Mouse (Mus musculus): Measurements from ENCODE around the gene Epha1. TPM values are rescaled to one million over a fixed set of nuclear protein-coding genes. Genes with fewer than 3 reads are reported as not detected.

The Epha1 gene
- polyA plus RNA-seq, 1 experiment from 2014 or later = 1.9 TPM

GRCm38 (mm10) chr6:42395960-42396809, 23.1 kb upstream of the Epha1 start:
- H3K4me1 ChIP-seq (ENCODE audit: control insufficient read depth, insufficient read depth, low read length) = peaks cover 15% of the 10 kb centered on the region
- no peaks in the 10 kb centered on the region for H3K27me3 ChIP-seq (ENCODE audit: control insufficient read depth, insufficient read depth, low read length)
- no peaks in the 10 kb centered on the region for H3K9me3 ChIP-seq (replicated peaks; ENCODE audit: control insufficient read depth, low read length)
- H3K4me2 ChIP-seq (ENCODE audit: low read depth, low read length) = no peak overlapping the region
- peak overlapping the region; percentile 37 for H3K27ac ChIP-seq (ENCODE audit: low read length)
- no peak overlapping the region for H3K9ac ChIP-seq (ENCODE audit: low read length)
- no peaks in the 10 kb centered on the region for H3K36me3 ChIP-seq (ENCODE audit: control insufficient read depth, insufficient read depth)
- no peak overlapping the region for H3K4me3 ChIP-seq (ENCODE audit: low read length)
- 46% methylated on average over 9 of the region's 9 CpGs for WGBS
- ATAC-seq (replicated peaks; ENCODE audit: extremely low read depth, insufficient read depth, low FRiP score) = peak; percentile 89

GRCm38 (mm10) chr6:42391796-42392330, 18.8 kb upstream of the Epha1 start:
- 0 out of 2 replicates have a peak, but pooled peaks have one; percentile 11 for ATAC-seq (replicated peaks; ENCODE audit: extremely low read depth, insufficient read depth, low FRiP score)
- H3K27me3 ChIP-seq (ENCODE audit: control insufficient read depth, insufficient read depth, low read length) = no peaks in the 10 kb centered on the region
- no peaks in the 10 kb centered on the region for H3K36me3 ChIP-seq (ENCODE audit: control insufficient read depth, insufficient read depth)
- H3K4me1 ChIP-seq (ENCODE audit: control insufficient read depth, insufficient read depth, low read length) = peaks cover 15% of the 10 kb centered on the region
- peak overlapping the region; percentile 27 for H3K27ac ChIP-seq (ENCODE audit: low read length)
- no peaks in the 10 kb centered on the region for H3K9me3 ChIP-seq (replicated peaks; ENCODE audit: control insufficient read depth, low read length)
- H3K4me3 ChIP-seq (ENCODE audit: low read length) = no peak overlapping the region
- 37% methylated on average over 2 of the region's 2 CpGs for WGBS
- H3K9ac ChIP-seq (ENCODE audit: low read length) = no peak overlapping the region
- no peak overlapping the region for H3K4me2 ChIP-seq (ENCODE audit: low read depth, low read length)

DNA sequence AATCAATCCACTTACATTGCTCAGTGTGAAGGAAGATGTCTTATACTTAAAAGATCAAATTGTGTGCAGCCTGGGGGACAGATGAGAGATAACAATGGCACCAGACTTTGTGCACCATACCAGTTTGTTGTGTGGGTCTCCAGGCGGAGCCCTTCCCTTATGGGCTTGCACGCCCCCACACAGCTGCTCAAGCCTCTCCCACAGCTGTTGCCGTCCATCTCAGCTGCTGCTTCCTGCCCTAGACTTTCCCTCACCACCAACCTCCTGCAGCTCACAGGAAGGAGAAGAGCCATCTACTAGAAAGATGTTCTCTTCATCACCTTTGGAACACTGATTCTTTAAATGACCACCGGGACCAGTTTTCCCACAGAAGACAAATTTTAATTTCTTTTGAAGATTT, 12.6 kb upstream of the Epha1 start:
- H3K36me3 ChIP-seq (ENCODE audit: control insufficient read depth, insufficient read depth) = no peaks in the 10 kb centered on the region
- no peak overlapping the region for H3K4me2 ChIP-seq (ENCODE audit: low read depth, low read length)
- H3K9me3 ChIP-seq (replicated peaks; ENCODE audit: control insufficient read depth, low read length) = no peaks in the 10 kb centered on the region
- 69% methylated on average over 4 of the region's 4 CpGs for WGBS
- no peak; the same call in 1 of the 2 replicates for ATAC-seq (replicated peaks; ENCODE audit: extremely low read depth, insufficient read depth, low FRiP score)
- H3K9ac ChIP-seq (ENCODE audit: low read length) = no peak overlapping the region
- no peak overlapping the region for H3K27ac ChIP-seq (ENCODE audit: low read length)
- H3K27me3 ChIP-seq (ENCODE audit: control insufficient read depth, insufficient read depth, low read length) = no peaks in the 10 kb centered on the region
- H3K4me1 ChIP-seq (ENCODE audit: control insufficient read depth, insufficient read depth, low read length) = peaks cover 16% of the 10 kb centered on the region
- H3K4me3 ChIP-seq (ENCODE audit: low read length) = no peak overlapping the region

GRCm38 (mm10) chr6:42383360-42383759, 10.3 kb upstream of the Epha1 start:
- H3K36me3 ChIP-seq (ENCODE audit: control insufficient read depth, insufficient read depth) = no peaks in the 10 kb centered on the region
- peaks cover 16% of the 10 kb centered on the region for H3K4me1 ChIP-seq (ENCODE audit: control insufficient read depth, insufficient read depth, low read length)
- H3K4me2 ChIP-seq (ENCODE audit: low read depth, low read length) = no peak overlapping the region
- H3K4me3 ChIP-seq (ENCODE audit: low read length) = no peak overlapping the region
- ATAC-seq (replicated peaks; ENCODE audit: extremely low read depth, insufficient read depth, low FRiP score) = no peak
- no peaks in the 10 kb centered on the region for H3K27me3 ChIP-seq (ENCODE audit: control insufficient read depth, insufficient read depth, low read length)
- H3K9me3 ChIP-seq (replicated peaks; ENCODE audit: control insufficient read depth, low read length) = no peaks in the 10 kb centered on the region
- no peak overlapping the region for H3K27ac ChIP-seq (ENCODE audit: low read length)
- WGBS = 96% methylated on average over 5 of the region's 5 CpGs
- H3K9ac ChIP-seq (ENCODE audit: low read length) = no peak overlapping the region

- Histone ChIP-seq H3K4me2 (ENCODE audit: low read depth, low read length) (peak overlapping the region; percentile 10; the same call in 1 of the 2 replicates), H3K9ac (ENCODE audit: low read length) (peak overlapping the region; percentile 41), H3K27ac (ENCODE audit: low read length) (peak overlapping the region; percentile 86), H3K36me3 (ENCODE audit: control insufficient read depth, insufficient read depth) (no peaks in the 10 kb centered on the region), H3K9me3 (replicated peaks; ENCODE audit: control insufficient read depth, low read length) (no peaks in the 10 kb centered on the region), H3K4me1 (ENCODE audit: control insufficient read depth, insufficient read depth, low read length) (peaks cover 16% of the 10 kb centered on the region), H3K27me3 (ENCODE audit: control insufficient read depth, insufficient read depth, low read length) (no peaks in the 10 kb centered on the region), H3K4me3 (ENCODE audit: low read length) (no peak overlapping the region)
- ATAC-seq (replicated peaks; ENCODE audit: extremely low read depth, insufficient read depth, low FRiP score) = peak; percentile 60
- WGBS = 40% methylated on average over 9 of the region's 9 CpGs
These were observed 8.9 kb upstream of the Epha1 start for GRCm38 (mm10) chr6:42381916-42382381.

DNA sequence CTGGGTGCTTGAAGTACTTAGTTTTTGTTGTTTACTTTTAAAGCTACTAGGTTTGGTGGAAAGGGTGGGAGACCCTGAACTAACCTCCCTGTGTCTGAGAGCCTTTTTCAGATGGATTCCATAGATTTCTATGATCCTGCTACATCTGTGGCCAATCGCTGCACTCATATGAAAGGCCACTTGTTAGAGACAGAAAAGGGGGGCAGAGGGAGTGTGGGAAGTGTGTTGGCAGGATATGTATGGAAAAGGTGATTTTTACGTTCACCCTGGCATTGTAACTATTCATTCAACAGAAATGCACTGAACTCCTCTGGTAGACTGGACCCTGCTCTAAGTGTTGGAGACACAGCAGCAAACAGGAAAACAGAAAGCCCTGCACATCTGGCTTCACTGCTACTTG, 8.2 kb upstream of the Epha1 start:
- H3K9me3 ChIP-seq (replicated peaks; ENCODE audit: control insufficient read depth, low read length) = no peaks in the 10 kb centered on the region
- no peaks in the 10 kb centered on the region for H3K27me3 ChIP-seq (ENCODE audit: control insufficient read depth, insufficient read depth, low read length)
- no peak for ATAC-seq (replicated peaks; ENCODE audit: extremely low read depth, insufficient read depth, low FRiP score)
- WGBS = 68% methylated on average over 2 of the region's 2 CpGs
- H3K27ac ChIP-seq (ENCODE audit: low read length) = peak overlapping the region; percentile 86
- H3K36me3 ChIP-seq (ENCODE audit: control insufficient read depth, insufficient read depth) = no peaks in the 10 kb centered on the region
- H3K4me3 ChIP-seq (ENCODE audit: low read length) = no peak overlapping the region
- peaks cover 21% of the 10 kb centered on the region for H3K4me1 ChIP-seq (ENCODE audit: control insufficient read depth, insufficient read depth, low read length)
- H3K4me2 ChIP-seq (ENCODE audit: low read depth, low read length) = no peak overlapping the region
- peak overlapping the region; percentile 41 for H3K9ac ChIP-seq (ENCODE audit: low read length)

DNA sequence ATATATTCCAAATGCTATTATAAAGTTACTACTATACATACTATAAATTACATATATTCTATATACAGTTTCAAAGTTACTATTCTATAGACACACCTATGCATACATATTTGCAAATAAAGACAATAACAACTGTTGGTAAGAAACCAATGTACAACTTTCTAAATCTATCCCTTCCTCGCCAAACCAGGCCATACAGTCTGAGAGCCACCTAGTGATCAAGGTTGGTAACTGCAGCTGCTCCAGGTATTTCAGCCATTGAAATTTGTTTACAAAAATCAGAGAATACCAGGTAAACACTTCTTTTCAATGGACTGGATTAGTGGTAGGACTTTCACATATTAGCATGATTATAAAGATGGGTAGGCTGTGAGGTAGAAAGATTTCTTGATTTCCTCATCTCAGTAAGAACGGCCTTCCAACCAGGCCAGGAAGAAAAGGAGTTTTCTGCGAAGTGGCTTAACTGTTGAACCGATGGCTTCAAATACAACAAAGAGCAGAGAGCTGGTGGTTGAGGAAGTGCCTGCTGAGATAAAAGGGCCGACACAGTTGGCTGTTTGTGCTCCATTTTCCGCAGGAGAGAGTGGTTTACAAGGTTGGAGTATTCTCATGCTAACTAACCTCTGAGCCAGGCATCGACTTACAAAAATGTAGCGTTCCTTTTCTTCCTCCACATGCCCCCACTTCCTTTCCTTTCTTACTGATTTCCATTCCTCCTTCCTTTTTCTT, 7.5 kb upstream of the Epha1 start:
- Histone ChIP-seq H3K9me3 (replicated peaks; ENCODE audit: control insufficient read depth, low read length) (no peaks in the 10 kb centered on the region), H3K4me3 (ENCODE audit: low read length) (no peak overlapping the region), H3K4me1 (ENCODE audit: control insufficient read depth, insufficient read depth, low read length) (peaks cover 25% of the 10 kb centered on the region), H3K36me3 (ENCODE audit: control insufficient read depth, insufficient read depth) (no peaks in the 10 kb centered on the region), H3K27ac (ENCODE audit: low read length) (peak overlapping the region; percentile 25; the same call in 1 of the 2 replicates), H3K4me2 (ENCODE audit: low read depth, low read length) (no peak overlapping the region), H3K27me3 (ENCODE audit: control insufficient read depth, insufficient read depth, low read length) (no peaks in the 10 kb centered on the region), H3K9ac (ENCODE audit: low read length) (no peak overlapping the region)
- ATAC-seq (replicated peaks; ENCODE audit: extremely low read depth, insufficient read depth, low FRiP score) = no peak
- WGBS = 26% methylated on average over 8 of the region's 8 CpGs

DNA sequence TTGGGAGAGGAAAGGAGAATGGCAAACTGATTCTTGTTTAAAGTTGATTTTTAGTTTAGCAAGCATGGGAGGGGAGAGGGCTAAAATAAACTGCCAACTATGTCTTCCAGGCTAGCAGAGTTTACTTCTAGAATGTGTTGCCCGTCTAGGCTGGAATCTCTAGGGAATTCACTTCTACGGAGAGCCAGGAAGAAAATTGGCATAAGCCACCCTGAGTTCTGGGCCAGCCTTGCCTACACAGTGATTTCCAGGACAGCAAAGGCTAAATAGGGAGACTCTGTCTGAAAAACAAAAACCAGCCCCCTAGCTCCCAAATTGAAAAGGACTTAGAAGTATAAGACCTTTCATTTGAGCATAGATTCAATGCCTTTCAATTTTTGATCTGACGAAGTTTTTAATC, 6.5 kb upstream of the Epha1 start:
- Histone ChIP-seq H3K4me2 (ENCODE audit: low read depth, low read length) (no peak overlapping the region), H3K4me1 (ENCODE audit: control insufficient read depth, insufficient read depth, low read length) (peaks cover 33% of the 10 kb centered on the region), H3K9me3 (replicated peaks; ENCODE audit: control insufficient read depth, low read length) (no peaks in the 10 kb centered on the region), H3K36me3 (ENCODE audit: control insufficient read depth, insufficient read depth) (no peaks in the 10 kb centered on the region), H3K9ac (ENCODE audit: low read length) (no peak overlapping the region), H3K4me3 (ENCODE audit: low read length) (no peak overlapping the region), H3K27ac (ENCODE audit: low read length) (no peak overlapping the region), H3K27me3 (ENCODE audit: control insufficient read depth, insufficient read depth, low read length) (no peaks in the 10 kb centered on the region)
- ATAC-seq (replicated peaks; ENCODE audit: extremely low read depth, insufficient read depth, low FRiP score) = no peak
- 53% methylated on average over 3 of the region's 3 CpGs for WGBS

GRCm38 (mm10) chr6:42377280-42377679, 4.2 kb upstream of the Epha1 start:
- H3K36me3 ChIP-seq (ENCODE audit: control insufficient read depth, insufficient read depth) = no peaks in the 10 kb centered on the region
- H3K9me3 ChIP-seq (replicated peaks; ENCODE audit: control insufficient read depth, low read length) = no peaks in the 10 kb centered on the region
- H3K4me2 ChIP-seq (ENCODE audit: low read depth, low read length) = no peak overlapping the region
- no peak overlapping the region for H3K9ac ChIP-seq (ENCODE audit: low read length)
- 87% methylated on average over 5 of the region's 5 CpGs for WGBS
- H3K4me3 ChIP-seq (ENCODE audit: low read length) = no peak overlapping the region
- no peaks in the 10 kb centered on the region for H3K27me3 ChIP-seq (ENCODE audit: control insufficient read depth, insufficient read depth, low read length)
- H3K27ac ChIP-seq (ENCODE audit: low read length) = no peak overlapping the region
- H3K4me1 ChIP-seq (ENCODE audit: control insufficient read depth, insufficient read depth, low read length) = peaks cover 43% of the 10 kb centered on the region
- ATAC-seq (replicated peaks; ENCODE audit: extremely low read depth, insufficient read depth, low FRiP score) = no peak
